Mouse (Mus musculus) heart, postnatal 0 days (tissue): Measurements from ENCODE around the gene Slc31a2.

ENCODE experiments used
- CTCF ChIP-seq: IDR thresholded peaks from 2 replicates; pipeline ENCODE4 v1.5.1; 2016; ENCODE audit warnings: antibody characterized with exemption, control low read depth, low read depth
- EP300 ChIP-seq: IDR thresholded peaks from 2 replicates; pipeline ENCODE4 v1.6.1; 2016; ENCODE audit warnings: antibody characterized with exemption, low read depth

DNA sequence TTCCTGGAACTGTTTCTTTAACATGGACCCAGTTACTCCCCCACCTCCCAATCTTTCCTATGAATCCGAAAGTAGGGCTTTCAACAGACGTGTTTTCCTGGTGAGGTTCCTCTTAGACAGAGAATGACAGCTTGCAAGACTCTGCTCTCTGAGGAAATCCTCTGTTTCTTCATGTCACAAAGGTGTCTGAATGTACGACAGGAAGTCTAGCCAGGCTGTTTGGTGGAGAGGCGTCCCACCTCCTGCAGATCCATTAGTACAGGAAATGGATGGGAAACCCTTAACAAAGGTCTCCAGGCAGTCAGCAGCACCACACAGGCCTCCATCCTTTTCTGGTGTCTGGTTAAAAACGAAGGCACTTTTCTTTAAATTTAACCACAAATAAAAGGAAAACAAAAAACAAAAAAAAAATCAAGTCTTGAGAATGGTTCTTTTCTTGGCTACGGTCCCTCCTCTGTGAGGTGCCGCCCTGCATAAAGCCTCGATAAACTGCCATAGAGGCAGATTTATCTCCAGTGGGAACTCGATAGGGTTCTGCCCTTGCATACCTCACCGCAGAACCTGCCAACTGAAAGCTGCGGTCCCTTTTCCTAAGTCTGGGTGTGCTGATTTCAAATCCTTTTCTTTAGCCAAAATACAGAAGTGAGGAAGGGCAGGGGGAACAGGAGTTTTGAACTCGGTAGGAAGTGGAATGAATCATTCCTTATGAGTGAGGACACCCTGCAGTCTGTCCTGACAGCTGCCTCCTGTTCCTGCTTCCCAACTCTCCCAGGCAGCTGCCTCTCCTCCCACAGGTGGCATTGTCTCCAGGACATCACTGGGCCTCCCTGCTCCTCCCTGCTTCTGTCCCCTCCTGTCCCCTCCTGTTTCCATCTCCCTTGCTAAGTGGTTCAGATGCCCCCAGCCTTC lies 24.9 kb downstream of the Slc31a2 start:
- TF ChIP-seq CTCF (no peak), EP300 (no peak)
